Mouse (Mus musculus) WW6 (cell line): ENCODE measurements around the gene Vmn1r40.
A peak's percentile ranks its signal among the peaks of the same experiment; 100 is the strongest.

ENCODE experiments used
- DNase-seq: peaks from one replicate; pipeline ENCODE4 v3.0.0-alpha.2; 2013; ENCODE audit warnings: low read depth, low spot score

Gene Vmn1r40

DNA sequence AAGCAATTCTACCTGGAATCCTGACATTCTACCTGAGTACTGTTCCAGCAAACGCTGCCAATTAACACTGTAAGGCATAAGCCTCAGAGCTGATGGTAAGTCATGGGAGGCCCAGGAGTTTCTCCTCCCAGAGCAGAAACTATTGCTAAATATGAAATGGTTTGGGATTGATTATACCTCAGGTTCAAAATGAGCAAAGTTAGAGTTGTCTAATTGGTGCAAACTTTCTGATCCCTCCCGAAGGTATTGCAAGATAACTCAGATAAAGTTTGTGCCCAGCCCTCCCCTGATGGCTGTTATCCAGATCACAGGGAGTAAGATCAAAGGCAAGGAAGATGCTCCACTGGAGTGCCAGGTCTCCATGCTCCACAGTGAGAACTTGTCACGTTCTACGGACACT is at the start of gene Vmn1r40:
Vmn1r40 (plus strand) TSS at position 301 of the 400 bp plus-strand sequence.
- no peak for DNase-seq

- DNase-seq = no peak
Measured at GRCm38 (mm10) chr6:89658342-89658741, 49.0 kb upstream of the Vmn1r40 start.

GRCm38 (mm10) chr6:89658931-89659330 is 48.4 kb upstream of the Vmn1r40 start:
- no peak for DNase-seq

DNA sequence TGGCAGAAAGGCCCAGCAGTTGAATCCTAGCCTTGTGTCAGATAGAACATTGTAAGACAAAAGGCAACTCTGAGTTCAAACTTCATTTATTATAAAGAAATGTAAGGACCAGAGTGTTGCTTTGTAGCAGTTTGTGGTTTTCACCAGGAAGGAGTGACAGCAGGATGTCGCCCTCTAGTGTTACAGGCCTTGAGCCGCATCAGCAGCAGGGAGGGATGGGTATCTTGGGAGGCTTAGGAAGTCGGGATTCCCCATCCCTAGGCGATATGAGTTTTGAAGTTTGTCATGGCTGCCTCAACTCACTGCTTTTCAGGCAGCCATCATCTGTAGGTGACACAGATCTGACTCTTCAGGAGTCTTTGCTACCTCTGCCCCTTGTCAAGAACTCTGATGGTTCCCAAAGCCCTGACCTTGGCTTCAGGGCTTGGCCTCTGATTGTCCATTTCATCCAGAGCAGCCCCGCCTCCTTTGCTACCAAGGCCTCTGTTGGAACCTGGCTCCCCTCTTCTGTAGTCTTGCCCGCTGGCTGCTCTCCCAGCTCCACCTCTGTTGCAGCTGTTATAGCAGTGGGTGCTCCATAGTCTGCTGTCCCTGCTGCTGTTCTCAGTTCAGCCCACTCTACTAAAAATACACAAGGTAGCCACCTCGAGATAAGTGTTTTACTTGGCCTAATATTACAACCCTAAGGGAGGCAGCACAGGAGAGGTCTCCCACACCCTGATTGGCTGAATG is 47.5 kb upstream of the Vmn1r40 start:
- no peak for DNase-seq

DNA sequence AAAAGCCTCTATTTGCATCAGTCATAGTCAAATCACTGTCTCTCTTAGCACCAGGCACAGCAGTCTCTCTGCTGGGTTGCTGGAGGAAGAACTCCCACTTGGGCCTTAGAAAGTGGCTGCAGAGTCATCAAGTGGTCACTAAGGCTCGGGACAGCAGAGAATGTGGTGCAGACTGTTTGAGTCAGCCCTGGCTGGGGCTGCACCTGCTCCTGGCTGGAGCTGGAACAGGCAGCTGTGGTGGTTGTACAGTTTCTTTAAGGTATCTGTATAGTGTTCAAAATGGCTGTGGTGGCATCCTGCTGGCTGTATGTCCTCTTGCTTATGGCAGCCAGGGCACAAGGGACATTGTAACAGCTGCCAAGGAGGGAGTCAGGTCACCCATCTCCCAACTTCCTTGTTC is 46.9 kb upstream of the Vmn1r40 start:
- DNase-seq = no peak

DNA sequence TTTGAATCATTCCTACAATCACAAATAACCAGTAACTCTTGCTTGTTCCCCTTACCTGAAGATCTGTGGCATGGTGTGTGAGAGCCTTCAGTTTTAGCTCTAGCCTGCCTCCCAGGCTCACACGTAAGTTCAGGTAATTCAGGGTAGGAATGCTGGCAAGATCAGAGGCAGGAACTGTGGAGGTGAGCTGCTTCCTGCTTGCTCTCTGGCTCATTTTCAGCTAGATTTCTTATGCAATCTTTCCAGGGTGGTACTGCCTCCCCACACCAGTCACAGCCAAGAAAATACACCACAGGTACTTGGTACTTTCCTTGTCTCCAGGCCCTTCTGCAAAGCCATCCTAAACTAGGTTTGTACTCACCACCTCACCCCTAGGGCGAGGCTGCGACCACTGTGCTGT is 44.8 kb upstream of the Vmn1r40 start:
- no peak for DNase-seq

DNA sequence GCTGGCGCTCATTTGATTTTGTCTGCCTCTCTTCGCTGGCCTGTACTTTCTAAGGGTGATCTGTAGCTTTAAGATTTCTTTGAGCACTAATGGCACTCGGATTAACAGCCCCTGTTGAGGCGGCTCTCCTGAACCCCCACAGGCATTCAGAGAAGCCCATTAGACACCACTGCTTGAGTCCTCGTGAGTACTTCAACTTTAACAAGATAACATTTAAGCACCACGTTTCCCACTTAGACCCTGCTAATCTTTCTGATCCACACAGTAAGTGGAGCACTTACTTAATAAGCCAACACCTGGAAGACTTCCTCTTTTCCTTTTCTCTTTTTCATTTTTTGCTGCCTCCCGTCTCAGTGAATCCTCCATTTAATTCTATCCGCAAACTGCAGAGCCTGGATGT is 42.2 kb upstream of the Vmn1r40 start:
- no peak for DNase-seq

- no peak for DNase-seq
Measured at GRCm38 (mm10) chr6:89665667-89666066, 41.7 kb upstream of the Vmn1r40 start.

DNA sequence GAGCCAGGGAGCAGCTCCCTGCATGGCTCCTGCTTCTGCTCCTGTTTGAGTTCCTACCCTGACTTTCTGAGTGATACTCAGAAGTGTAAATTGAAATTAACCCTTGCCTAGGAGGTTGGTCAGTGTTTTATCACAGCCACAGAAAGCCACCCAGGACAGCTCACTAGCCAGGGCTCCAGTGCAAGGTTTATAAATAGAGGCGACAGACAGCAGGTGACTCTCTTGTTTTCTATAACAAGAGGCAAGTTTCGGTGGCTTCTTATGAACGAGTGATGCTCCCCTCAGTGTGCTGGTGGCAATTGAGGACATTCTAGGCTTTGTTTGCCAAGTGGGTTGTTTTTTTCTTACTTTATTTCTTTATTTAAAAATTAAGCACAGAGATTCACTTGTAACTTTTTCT is 40.4 kb upstream of the Vmn1r40 start:
- no peak for DNase-seq

- DNase-seq = no peak
Measured at GRCm38 (mm10) chr6:89669556-89669955, 37.8 kb upstream of the Vmn1r40 start.

DNA sequence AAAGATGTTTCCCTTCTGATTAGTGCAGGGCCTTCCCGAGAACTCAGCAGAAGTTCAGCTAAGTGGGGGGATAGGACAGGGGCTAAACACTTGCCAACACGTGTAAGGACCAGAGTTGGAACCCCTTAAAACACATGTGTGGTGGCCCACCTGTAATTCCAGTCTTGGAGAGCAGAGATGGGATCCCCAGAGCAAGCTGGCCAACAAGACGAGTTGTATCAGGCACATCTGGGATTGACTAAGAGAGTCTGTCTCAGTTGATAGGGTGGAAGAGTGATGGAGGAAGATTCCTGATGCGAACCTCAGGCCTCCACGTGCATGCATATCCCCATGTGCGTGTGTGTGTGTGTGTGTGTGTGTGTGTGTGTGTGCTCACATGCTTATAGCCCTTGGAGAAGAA is 35.9 kb upstream of the Vmn1r40 start:
- no peak for DNase-seq

- DNase-seq = no peak
Measured at GRCm38 (mm10) chr6:89672641-89673040, 34.7 kb upstream of the Vmn1r40 start.

DNA sequence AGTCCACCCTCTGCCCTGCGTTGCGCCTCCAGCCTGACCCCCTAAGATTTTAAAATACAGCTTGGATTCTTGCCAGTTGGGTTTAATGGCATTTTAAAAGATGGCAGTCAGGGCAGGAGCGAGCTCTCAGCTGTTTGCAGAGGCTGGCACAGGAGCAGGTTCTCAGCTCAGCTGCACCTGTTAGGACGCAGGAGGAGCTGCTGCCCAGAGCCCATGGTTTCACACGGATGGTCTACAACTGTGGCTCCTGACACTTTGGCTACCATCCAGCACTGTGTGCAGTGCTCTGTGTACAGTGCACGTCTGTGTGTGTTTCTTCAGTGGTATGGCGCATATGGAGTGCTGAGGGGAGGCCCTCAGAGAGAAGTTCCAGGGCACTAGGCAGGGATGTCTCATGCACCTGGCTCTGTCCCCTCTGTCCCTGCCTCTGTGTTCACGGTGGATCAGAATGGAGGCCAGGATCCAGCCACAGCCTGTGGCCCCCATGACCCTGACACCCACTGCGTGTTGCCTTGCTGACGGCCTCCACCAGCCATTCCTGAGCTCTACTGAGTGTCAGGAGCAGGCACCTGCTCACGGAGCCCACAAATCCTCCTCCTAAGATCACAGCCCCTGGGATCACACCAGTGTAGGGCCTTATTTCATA is 34.1 kb upstream of the Vmn1r40 start:
- no peak for DNase-seq

GRCm38 (mm10) chr6:89678522-89678921 is 28.8 kb upstream of the Vmn1r40 start:
- DNase-seq = no peak

- peak; percentile 33 for DNase-seq
Measured at GRCm38 (mm10) chr6:89679291-89679835, 28.0 kb upstream of the Vmn1r40 start.

- DNase-seq = peak; percentile 58
Measured at GRCm38 (mm10) chr6:89680155-89680554, 27.2 kb upstream of the Vmn1r40 start.

- no peak for DNase-seq
Measured at GRCm38 (mm10) chr6:89684231-89684630, 23.1 kb upstream of the Vmn1r40 start.

GRCm38 (mm10) chr6:89687100-89687499 is 20.2 kb upstream of the Vmn1r40 start:
- no peak for DNase-seq

DNA sequence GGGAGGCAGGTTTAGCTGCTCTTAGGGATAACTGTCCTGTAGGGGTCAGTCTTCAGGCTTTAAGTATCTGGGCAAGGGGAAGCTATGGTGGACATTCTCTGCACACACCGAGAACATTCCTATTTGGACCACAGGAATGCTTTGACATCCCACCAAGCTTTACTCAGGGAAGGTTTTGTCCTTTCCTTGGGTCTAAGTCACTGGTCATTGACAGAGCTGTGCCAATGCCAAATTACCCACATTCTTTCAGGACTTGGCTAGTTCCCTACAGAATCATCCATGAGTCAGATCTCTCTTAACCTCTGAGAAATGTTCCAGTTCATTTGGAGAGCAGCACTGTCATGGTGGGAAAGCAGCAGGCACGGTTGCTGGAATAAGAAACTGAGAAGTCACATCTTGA is 716 bp upstream of the Vmn1r40 start:
- DNase-seq = no peak

DNA sequence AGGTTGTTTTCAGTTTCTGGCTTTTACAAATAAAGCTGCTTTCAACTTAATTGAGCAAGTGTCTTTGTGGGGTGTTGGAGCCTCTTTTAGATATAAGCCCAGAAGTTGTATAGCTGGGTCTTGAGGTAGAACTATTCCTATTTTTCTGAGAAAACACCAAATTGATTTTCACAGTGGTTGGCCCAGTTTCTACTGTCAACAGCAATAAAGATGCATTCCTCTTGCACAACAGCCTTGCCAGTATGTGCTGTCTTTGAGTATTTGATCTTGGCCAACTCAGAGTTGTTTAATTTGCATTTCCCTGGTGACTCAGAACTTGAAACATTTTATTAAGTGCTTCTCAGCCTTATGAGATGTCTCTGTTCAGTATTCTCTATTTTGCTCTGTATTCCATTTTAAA is 10.7 kb downstream of the Vmn1r40 start:
- DNase-seq = no peak

DNA sequence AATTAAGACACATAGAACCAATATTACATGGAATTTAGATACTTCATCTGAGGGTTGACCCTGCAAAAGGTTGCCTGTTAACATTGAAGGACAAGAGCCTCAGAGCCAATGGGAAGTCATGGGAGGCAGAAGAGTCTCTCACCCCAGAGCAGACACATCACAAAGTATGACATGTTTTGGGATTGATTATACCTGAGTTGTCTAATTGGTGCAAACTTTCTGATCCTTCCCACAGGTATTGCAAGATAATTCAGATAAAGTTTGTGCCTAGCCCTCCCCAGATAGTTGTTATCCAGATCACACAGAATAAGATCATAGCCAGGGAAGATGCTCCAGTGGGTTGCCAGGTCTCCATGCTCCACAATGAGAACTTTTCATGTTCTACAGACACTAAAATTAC is 33.1 kb downstream of the Vmn1r40 start, which contains the start of gene Vmn1r41:
Vmn1r41 (plus strand) TSS at position 301 of the 400 bp plus-strand sequence.
- DNase-seq = no peak

DNA sequence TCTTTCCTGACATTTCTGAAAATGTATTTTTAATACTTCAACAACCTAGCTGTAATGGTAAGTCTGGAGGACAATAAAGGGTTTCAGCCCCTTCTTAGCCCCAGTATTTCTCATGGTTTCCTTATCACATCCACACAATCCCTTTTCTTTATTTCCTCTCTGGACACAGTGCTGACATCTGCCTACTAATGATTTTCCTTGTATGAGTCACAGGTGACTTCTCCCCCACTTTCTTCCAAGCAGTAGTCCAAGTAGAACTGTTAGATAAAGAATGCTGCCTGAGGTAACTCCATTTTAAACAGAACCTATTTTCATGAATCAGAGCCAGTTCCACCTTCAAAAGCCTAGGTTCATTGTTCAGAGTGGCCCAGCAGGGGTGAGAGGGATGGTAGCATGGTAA is 35.5 kb downstream of the Vmn1r40 start:
- DNase-seq = no peak
